Mouse (Mus musculus) adrenal gland, postnatal 25 days (tissue): ENCODE results near the gene Eif4h. TPM values are rescaled to one million over a fixed set of nuclear protein-coding genes. Genes with fewer than 3 reads are reported as not detected.

ENCODE experiments used
- DNase-seq: peaks from one replicate; pipeline ENCODE4 v3.0.0; 2021; ENCODE audit warnings: mixed read lengths
- total RNA-seq: library from RNA; stranded (reverse); gene quantifications from 2 replicates; pipeline ENCODE4 v1.2.3, GENCODE M21; 2021

Gene Eif4h
- total RNA-seq, 1 experiment from 2014 or later = 304 TPM

DNA sequence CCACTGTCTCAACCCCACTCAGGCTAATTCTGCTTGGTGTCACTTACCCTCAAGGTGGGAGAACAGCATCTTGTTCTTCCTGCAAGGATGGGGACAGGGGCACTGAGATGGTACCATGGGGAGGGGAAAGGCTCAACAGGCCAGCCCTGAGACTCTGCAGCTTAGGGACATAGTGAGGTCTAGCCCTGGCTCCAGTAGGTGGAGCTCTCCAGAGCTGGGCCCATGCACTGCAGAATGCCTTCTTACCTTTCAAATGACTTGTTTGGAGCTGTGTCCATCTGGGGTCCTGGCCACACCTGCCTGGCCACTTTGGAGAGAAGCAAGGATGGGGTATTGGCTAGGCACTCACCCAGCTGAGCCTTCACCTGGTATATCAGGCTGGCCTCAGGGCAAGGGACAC, 33.0 kb downstream of the Eif4h start:
- no peak for DNase-seq

DNA sequence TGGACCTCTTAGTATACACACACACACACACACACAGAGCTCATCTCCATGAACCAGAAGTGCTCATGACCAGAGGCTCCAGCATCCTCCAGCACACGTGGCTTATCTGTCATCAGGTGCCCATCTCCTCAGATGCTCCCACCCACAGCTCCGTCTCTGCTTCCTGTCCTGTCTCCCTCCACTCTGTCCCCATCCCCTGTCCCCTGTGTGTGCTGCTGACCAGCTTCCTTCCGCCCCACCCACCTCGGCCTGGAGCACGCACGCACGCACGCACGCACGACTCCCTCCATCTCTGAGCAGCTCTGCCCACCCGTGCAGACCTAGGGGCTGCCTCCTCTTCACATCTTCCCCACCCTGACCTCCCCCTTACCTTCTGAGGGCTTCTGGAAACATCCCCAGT, 34.9 kb downstream of the Eif4h start:
- DNase-seq = no peak

DNA sequence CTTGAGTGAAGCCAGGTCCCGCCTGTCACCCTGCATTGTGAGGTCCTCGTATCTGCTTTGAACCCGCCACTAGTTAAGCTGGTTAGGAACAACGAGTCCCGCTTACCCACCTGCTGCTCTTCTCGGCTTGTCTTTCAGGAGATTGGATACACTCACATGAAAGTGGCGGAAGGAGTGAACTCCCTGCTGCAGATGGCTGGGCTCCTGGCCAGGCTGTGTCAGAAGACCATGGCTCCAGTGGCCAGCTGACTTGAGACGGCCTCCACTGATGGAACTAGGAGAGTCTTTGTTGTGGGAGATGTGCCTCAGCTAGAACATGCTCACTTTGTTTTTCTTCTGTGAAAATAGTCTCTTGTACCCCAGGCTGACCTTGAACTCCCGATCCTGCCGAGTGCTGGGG, 41.6 kb downstream of the Eif4h start:
- DNase-seq = no peak

DNA sequence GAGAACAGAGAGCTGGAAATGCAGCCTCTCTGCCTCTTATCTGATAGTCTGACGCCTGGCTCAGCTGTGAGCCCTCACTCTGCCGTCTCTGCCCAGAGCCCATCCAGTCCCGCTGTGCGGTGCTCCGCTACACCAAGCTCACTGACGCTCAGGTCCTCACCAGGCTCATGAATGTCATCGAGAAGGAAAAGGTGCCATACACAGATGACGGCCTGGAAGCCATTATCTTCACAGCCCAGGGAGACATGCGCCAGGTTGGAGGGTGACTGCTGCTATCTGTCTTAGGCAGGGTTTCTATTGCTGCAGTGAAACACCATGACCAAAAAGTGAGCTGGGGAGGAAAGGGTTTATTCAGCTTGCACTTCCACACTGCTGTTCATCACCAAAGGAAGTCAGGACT, 46.2 kb downstream of the Eif4h start:
- DNase-seq = no peak

DNA sequence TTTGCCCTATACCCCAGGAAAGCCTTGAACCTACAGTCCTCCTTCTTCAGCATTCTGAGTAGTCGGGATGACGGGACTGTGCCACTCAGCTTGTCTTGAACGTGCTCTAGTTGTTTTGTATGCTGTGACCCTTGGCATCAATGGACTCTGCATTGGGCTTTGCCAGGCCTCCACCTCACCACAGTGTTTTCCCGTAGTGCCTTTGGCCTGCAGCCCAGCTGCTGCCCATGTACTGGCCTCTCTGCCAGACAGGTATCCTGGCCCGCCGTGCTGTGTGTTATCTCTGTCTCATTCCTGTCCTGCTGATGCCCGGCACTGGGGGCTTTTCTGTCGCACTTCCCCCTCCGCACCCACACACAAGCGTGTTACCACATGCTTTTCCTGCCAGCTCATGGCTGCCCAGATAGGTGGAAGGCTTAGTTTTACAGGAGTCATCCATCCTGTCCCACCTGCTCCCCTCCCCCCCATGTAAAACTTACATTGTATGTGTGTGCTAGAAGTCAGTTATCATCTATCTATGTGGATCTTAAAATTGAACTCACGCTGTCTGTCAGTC, 47.2 kb downstream of the Eif4h start:
- DNase-seq = no peak

DNA sequence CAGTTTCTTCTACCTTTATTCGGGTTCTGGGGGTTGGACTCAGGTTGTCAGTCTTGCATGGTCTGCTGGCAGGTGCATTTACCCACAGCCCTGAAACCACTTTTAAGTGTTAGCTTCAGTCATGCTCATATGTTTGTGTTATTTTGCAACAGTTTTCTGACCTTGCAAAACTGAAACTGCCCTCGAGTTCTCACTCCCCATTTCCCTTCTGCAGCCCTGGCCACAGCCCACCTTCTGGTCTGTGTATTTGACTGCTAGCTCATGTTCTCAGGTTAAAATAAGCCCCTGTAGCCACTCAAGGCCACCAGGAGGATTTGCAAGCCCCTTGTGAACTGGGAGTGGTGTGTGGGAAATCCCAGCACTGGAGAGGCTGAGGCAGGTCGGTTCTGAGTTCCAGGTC, 49.4 kb downstream of the Eif4h start:
- no peak for DNase-seq

DNA sequence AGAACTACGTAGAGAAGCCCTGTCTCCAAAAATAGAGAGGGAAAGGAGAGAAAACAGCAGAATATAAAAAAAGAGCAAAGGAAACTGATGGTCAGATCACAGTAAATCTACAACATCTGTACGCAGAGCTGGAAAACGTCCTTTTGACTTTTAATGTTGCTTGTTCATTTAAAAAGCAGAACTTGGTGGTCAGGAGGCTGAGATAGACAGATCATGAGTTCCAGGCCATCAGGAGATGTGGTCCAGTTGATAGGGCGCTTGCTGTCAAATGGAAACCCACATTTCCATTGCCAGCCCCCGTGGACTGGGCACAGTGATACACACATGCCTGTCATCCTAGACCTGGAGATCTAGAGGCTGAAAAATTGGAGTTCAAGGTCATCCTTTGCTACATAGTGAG, 54.5 kb downstream of the Eif4h start:
- DNase-seq = no peak

DNA sequence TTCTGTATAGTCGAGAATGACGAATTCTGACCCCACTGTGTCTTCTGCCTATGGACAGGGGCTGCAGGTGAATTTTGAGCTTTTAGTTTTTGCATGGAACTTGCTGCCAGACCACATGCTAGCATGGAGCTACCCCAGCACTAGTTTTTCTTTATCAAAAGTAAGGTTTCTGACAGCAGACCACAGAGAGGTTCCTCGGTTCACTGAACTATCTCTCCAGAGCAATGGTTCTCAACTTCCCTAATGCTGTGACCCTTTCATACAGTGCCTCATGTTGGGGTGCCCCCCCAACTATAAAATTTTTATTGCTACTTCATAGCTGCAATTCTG, 55.4 kb downstream of the Eif4h start:
- no peak for DNase-seq

DNA sequence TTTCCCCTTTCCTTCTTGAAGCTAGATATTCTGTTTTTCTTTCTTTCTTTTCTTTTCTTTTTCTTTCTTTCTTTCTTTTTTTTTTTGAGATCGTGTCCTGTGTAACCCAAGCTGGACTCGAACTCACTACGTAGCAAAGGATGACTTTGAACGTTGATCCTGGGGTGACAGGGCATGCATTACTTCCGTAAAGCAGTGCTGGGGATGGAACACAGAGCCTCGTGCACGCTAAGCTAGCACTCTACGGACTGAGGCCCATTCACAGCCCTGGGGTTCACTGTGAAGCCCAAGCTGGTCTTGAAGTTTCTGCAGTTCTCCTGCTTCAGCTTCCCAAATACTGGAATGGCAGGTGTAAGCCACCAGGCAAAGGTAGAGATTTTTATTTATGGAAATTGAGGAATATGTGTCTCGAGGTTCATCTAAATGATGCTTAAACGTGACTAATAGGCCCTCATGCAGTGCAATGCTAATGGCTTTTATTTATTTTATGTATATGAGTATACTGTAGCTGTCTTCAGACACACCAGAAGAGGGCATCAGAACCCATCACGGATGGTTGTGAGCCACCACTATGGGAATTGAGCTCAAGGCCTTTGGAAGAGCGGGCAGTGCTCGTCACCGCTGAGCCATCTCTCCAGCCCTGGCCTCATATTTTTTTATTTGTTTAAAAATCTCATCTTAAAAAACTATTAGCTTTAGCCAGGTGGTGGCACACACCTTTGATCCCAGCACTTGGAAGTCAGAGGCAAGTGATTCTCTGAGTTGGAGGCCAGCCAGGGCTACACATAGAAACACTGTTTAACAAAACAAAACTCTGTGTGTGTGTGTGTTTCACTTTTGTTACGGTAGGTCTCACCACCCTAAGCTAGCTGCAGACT, 56.0 kb downstream of the Eif4h start:
- no peak for DNase-seq

DNA sequence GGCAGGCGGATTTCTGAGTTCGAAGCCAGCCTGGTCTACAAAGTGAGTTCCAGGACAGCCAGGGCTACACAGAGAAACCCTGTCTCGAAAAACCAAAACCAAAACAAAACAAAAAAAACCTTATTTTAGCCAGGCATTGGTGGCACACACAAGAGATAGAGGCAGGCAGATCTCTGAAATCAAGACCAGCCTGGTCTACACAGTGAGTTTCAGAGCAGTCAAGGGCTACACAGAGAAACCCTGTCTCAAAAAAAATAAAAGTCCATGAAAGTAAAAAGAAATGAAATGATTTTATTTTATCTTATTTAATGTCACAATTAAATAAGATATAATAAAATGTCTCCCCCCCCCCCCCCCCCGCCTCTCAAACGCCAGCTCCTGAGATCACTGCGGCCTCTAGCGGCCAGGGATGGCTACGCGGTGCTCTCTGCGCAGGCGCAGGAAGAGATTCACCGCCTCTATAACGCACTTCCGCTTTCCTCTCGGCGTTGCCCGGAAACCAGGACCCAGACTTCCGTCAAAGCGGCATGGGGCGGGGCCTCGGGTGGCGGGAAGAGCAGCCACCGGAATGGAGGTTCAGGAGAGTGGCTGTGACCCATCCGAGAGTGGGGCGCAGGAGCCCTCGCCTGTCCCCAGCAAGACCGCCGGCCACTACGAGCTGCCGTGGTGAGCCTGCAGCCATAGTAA, 56.9 kb downstream of the Eif4h start:
- peak; percentile 96 for DNase-seq

DNA sequence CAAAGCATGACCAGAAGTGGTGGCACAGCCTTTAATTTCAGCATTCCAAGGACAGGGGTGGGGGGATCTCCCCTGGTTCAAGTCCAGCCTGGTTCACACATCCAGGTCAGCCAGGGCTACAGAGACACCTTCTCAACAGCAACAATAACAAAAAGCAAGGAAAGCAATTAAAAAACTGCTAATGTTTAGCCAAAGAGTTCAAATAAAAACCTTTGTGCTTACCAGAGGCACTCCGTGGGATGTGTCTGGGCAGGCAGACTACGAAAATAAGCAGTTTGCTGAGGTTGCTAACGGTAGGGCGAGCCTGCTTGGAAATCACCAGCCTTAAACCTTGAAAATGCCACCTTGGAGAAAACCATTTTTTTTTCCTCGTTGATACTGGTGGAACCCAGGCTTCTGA, 58.1 kb downstream of the Eif4h start, which contains the start of gene Rfc2:
Gene Rfc2, plus strand, starts transcription at position 221 of the 400 bp plus-strand sequence.
- DNase-seq = no peak

DNA sequence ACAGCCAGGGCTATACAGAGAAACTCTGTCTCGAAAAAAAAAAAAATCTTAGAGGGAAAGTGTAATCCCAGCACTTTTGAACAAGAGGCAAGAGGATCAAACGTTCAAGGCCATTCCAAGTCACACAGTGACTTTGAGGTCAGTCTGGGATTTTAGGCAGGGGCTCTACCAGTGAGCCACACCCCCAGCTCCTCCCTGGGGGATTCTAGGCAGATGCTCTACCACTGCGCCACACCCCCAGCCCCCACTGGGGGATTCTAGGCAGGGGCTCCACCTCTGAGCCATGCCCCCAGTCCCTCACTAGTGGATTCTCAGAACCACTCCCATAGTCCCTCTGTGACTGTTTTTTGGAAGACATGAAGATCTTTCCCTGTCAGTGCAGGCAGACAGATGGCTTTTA, 60.2 kb downstream of the Eif4h start:
- DNase-seq = no peak

DNA sequence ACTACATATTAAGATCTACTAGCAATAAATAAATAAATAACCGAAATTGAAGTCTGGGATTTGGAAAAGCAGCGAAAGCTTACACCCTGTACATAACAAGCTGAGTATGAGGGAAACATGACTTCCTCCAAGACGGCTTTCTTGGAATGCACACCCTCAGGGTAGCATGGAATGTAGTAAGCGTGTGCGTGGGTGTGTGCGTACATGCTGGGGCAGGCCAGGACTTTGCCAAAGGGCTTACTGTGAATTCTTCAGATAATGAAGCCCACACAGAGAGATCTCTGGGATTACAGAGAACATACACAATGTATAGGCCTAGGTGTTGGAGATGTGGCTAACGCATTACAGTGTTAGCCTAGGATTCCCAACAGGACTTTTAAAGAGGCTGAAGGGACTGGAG, 61.8 kb downstream of the Eif4h start:
- no peak for DNase-seq

DNA sequence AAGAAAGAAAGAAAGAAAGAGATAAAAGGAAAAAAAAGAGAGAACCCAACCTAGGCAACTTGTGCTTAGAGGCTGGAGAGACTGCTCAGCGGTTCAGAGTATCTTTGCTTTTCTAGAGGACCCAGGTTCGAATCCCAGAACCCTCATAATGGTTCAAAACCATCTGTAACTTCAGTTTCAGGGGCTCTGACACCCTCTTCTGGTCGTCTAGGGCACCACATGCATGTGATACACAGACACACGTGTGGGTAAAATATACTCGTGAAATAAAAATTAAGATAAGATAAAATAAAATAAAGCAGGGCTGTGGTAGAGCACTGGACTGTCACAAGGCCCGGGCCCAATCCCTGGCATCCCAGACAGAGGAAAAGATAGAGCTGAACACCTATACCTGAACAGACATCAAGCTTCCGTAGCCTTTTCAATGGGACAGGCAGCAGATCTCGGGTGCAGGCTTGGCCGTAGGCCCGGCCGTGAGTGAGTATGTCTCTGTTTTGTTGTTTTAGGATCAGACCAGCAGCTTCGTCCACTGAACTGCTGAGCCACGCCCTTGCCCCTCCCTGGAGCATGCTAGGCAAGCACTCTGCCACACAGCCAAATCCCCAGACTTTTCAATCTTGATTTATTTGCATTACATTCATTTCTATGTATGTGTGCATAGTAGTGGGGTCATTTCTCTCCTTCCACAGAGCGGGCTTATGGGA, 62.6 kb downstream of the Eif4h start:
- no peak for DNase-seq

DNA sequence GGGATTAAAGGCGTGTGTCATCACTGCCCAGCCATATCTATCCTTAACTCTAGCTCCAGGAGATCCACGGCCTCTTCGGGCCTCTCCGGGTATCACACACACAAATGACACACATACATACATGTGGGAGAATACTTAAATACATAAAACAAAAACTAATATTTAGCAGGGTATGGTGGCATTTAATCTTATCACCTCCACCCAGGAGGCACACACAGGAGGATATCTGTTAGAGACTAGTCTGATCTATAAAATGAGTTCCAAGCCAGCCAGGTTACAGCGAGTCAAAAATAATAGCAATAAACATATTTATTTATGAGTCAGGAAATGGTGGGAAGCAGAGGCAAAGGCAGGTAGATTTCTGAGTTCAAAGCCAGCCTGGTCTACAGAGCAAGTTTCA, 63.5 kb downstream of the Eif4h start:
- no peak for DNase-seq

DNA sequence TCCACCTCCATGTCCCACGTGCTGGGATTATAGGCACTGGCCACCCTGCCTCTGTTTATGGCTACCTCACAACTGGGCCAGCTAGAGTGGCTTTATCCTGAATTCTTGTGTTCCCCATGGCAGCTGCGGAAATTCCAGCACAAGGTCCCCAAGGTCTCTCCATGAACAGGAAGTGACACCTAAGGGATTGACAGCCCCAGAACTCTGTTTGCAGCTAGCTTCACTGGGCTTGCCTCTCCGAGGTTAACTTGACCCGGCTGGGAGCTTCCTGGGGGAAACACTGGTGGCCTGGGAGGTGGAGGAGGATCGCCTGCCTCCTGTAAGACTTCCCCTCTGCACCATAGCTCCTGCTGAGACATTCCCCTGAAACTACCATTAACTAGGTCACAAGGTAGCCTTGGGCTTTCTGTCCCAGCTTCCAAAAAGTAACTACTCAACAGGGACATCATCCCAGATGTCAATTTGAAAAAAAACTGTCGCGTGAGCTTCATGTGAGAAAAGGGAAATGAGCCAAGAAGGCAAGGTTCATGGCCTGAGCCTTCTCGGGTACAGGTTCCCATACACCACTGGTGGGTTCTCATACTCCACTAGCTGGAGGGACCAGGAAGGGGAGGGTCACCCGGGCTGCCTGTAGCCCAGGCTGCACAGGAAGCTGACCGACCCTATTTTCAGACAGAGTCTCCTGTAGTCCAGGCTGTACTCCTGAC, 66.6 kb downstream of the Eif4h start:
- DNase-seq = peak; percentile 20

DNA sequence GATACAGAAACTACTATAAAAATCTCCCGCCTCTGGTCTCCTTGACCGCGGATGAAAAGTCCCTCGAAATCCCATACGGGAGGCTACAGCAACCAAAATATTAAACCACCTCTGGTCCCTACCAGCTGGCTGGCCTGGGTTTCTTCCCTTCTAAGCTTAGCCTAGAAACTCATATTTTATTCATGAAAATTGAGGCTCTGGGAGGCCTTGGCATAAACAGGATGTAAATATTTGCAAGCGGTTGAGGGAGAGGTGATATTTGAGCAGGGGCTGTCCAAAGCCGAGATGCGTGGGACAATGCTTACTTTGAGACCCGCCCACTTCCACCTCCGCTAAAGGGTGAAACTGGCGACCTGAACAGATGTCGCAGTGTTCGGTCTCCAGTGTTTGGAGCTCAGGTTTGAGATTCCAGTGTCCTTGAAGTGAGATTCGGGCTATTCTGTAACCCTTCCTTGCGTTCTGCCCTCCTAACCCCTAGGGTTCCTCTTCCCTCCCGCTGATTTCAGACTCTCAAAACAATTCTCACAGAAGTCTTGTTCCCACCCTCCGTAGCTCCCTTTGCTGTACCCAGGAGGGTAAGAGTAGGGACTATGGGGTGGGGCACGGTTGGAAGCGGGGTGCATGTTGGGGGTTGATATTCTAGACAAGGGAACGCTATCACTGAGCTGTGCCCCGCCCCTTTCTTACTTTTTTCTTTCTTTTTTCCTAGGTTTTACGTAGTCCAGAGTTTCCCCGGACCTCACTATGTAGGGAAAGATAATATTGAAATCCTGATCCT, 67.4 kb downstream of the Eif4h start:
- peak; percentile 30 for DNase-seq
